Mouse (Mus musculus) lung, embryonic 15.5 days (tissue): ENCODE results near the gene Bak1. TPM values are rescaled to one million over a fixed set of nuclear protein-coding genes. Genes with fewer than 3 reads are reported as not detected.

Experiments
- ATAC-seq: fragments of 200-750 bp; cut with Nextera tagmentation; 2 replicates; pipeline ENCODE4 v1.8.0; 2017; ENCODE audit warnings: moderate number of reproducible peaks, borderline replicate concordance; ENCODE audit not compliant: low FRiP score, low TSS enrichment; ENCODE audit errors: extremely low read depth
- H3K27ac ChIP-seq: fragments of 300-500 bp; sonication (generic); 2 replicates; pipeline ENCODE4 v1.5.1; 2015; ENCODE audit warnings: moderate library complexity, mild to moderate bottlenecking, inconsistent platforms
- H3K27me3 ChIP-seq: fragments of 300-500 bp; sonication (generic); 2 replicates; pipeline ENCODE4 v1.6.1; 2015; ENCODE audit warnings: inconsistent platforms
- H3K36me3 ChIP-seq: fragments of 300-500 bp; sonication (generic); 2 replicates; pipeline ENCODE4 v1.6.1; 2015; ENCODE audit warnings: inconsistent platforms
- H3K4me1 ChIP-seq: fragments of 300-500 bp; sonication (generic); 2 replicates; pipeline ENCODE4 v1.6.1; 2015; ENCODE audit warnings: inconsistent platforms
- H3K4me2 ChIP-seq: fragments of 300-500 bp; sonication (generic); 2 replicates; pipeline ENCODE4 v1.6.1; 2015; ENCODE audit warnings: inconsistent platforms, mild to moderate bottlenecking, moderate library complexity
- H3K4me3 ChIP-seq: fragments of 300-500 bp; sonication (generic); 2 replicates; pipeline ENCODE4 v1.5.1; 2015; ENCODE audit warnings: mild to moderate bottlenecking, inconsistent platforms
- H3K9ac ChIP-seq: fragments of 300-500 bp; sonication (generic); 2 replicates; pipeline ENCODE4 v1.6.1; 2015; ENCODE audit warnings: inconsistent platforms
- H3K9me3 ChIP-seq: fragments of 300-500 bp; sonication (generic); 2 replicates; pipeline ENCODE4 v1.6.1; 2016; ENCODE audit warnings: inconsistent platforms
- WGBS: fragments of 180-500 bp; shearing (Covaris S2); methylation state at CpG from one replicate; pipeline ENCODE4 v1.1.7; 2015; 5-methylcytosine and 5-hydroxymethylcytosine counted together
- polyA plus RNA-seq: library from polyadenylated mRNA; unstranded; fragments of >200 nt; fragmentation: Nextera tagmentation; extraction: Ambion mirVana; gene quantifications from 2 replicates; pipeline ENCODE4 v1.2.1, GENCODE M21; 2015

Gene Bak1
- polyA plus RNA-seq, 1 experiment from 2014 or later = 5.2 TPM

GRCm38 (mm10) chr17:26975415-26975814, 53.4 kb downstream of the Bak1 start:
- Histone ChIP-seq H3K4me1 (peaks cover 39% of the 10 kb centered on the region), H3K27ac (no peak overlapping the region), H3K9ac (no peak overlapping the region), H3K9me3 (no peaks in the 10 kb centered on the region), H3K36me3 (peaks cover 46% of the 10 kb centered on the region), H3K4me3 (no peak overlapping the region), H3K4me2 (no peak overlapping the region), H3K27me3 (no peaks in the 10 kb centered on the region)
- ATAC-seq = no peak

DNA sequence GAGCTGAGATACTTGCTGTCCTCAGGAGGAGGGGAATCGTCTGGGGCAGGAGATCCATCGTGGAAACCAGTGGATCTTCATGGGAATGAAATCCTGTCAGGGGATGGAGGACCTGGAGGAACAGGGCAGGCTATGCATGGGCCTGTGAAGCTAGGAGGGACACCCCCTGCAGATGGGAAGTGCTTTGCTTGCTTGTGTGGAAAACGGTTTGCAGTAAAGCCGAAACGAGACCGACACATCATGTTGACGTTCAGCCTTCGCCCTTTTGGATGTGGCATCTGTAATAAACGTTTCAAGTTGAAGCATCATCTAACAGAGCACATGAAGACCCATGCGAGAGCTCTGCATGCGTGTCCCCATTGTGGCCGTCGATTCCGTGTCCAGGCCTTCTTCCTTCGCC, 54.3 kb downstream of the Bak1 start:
- Histone ChIP-seq H3K27me3 (no peaks in the 10 kb centered on the region), H3K27ac (no peak overlapping the region), H3K36me3 (peaks cover 45% of the 10 kb centered on the region), H3K4me3 (0 out of 2 replicates have a peak overlapping the region, but pooled peaks have one; percentile 3), H3K4me2 (peak overlapping the region; percentile 86), H3K9ac (no peak overlapping the region), H3K9me3 (no peaks in the 10 kb centered on the region), H3K4me1 (peaks cover 39% of the 10 kb centered on the region)
- WGBS = 90% methylated on average over 15 of the region's 15 CpGs
- ATAC-seq = no peak

- under 1% methylated on average over 74 of the region's 75 CpGs for WGBS
- H3K27ac ChIP-seq = peak within 1 kb of the TSS; percentile 94
- H3K36me3 ChIP-seq = peaks cover 31% of the 10 kb centered on the region
- peak within 1 kb of the TSS; percentile 86 for H3K4me2 ChIP-seq
- H3K4me1 ChIP-seq = peaks cover 39% of the 10 kb centered on the region
- H3K27me3 ChIP-seq = no peaks in the 10 kb centered on the region
- ATAC-seq = peak; percentile 99
- no peaks in the 10 kb centered on the region for H3K9me3 ChIP-seq
- peak within 1 kb of the TSS; percentile 97 for H3K4me3 ChIP-seq
- peak within 1 kb of the TSS; percentile 85 for H3K9ac ChIP-seq
Measured at GRCm38 (mm10) chr17:26972703-26973574, 55.9 kb downstream of the Bak1 start, which contains the start of gene Zbtb9. TSS of gene Zbtb9 (plus strand) at chr17:26973167.

DNA sequence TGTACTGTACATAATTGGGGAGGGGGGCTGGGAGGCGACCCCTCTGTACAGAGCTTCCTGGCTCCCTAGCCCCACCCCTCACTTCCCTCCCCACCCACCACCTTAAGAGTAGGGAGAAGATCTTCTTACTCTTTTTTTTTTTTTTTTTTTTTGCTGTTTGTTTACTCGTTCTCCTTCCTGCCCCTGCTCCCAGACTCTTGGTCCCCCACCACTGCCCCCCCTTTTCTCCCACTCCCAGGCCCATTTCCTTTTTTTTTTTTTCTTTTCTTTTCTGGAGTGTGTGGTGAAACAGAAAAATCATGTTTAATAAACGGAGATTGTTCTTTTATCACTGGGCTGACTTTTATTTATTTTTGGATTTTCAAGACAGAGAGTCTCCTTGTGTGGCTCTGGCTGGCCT, 56.7 kb downstream of the Bak1 start:
- Histone ChIP-seq H3K4me3 (peak overlapping the region; percentile 97), H3K4me1 (peaks cover 39% of the 10 kb centered on the region), H3K27me3 (no peaks in the 10 kb centered on the region), H3K9ac (peak overlapping the region; percentile 85), H3K9me3 (no peaks in the 10 kb centered on the region), H3K36me3 (peaks cover 26% of the 10 kb centered on the region), H3K27ac (peak overlapping the region; percentile 94), H3K4me2 (peak overlapping the region; percentile 86)
- ATAC-seq = no peak
- WGBS = 0% methylated on average over 3 of the region's 3 CpGs

GRCm38 (mm10) chr17:26971247-26971905, 57.4 kb downstream of the Bak1 start:
- H3K9ac ChIP-seq = peak overlapping the region; percentile 3; the same call in 1 of the 2 replicates
- H3K27me3 ChIP-seq = no peaks in the 10 kb centered on the region
- H3K4me3 ChIP-seq = peak overlapping the region; percentile 97
- peak overlapping the region; percentile 59; the same call in 1 of the 2 replicates for H3K27ac ChIP-seq
- no peaks in the 10 kb centered on the region for H3K9me3 ChIP-seq
- H3K4me1 ChIP-seq = peaks cover 39% of the 10 kb centered on the region
- peak overlapping the region; percentile 86 for H3K4me2 ChIP-seq
- 38% methylated on average over 7 of the region's 8 CpGs for WGBS
- ATAC-seq = no peak; the same call in 1 of the 2 replicates
- H3K36me3 ChIP-seq = peaks cover 26% of the 10 kb centered on the region

GRCm38 (mm10) chr17:26970221-26970620, 58.6 kb downstream of the Bak1 start:
- H3K4me2 ChIP-seq = no peak overlapping the region
- H3K27ac ChIP-seq = no peak overlapping the region
- WGBS = 63% methylated on average over 9 of the region's 12 CpGs
- H3K4me1 ChIP-seq = peaks cover 29% of the 10 kb centered on the region
- H3K27me3 ChIP-seq = no peaks in the 10 kb centered on the region
- no peak for ATAC-seq
- H3K4me3 ChIP-seq = no peak overlapping the region
- no peaks in the 10 kb centered on the region for H3K9me3 ChIP-seq
- no peak overlapping the region for H3K9ac ChIP-seq
- H3K36me3 ChIP-seq = peaks cover 19% of the 10 kb centered on the region

Other genes starting within 250 kb of the Bak1 start
- gene Bnip1, start 247.9 kb downstream of the Bak1 start, polyA plus RNA-seq = 49.7 and 51.4 TPM in 2 replicates
- 2.4 and 4.6 TPM in 2 replicates for gene Nkx2-5, start 184.0 kb downstream of the Bak1 start, polyA plus RNA-seq
- gene Kifc5b, start 111.9 kb downstream of the Bak1 start, polyA plus RNA-seq = 8.0 and 9.8 TPM in 2 replicates
- gene Phf1, start 96.0 kb downstream of the Bak1 start, polyA plus RNA-seq = 7.6 and 8.7 TPM in 2 replicates
- gene Cuta, start 89.4 kb downstream of the Bak1 start, polyA plus RNA-seq = 182 and 184 TPM in 2 replicates
- 1.5 and 2.1 TPM in 2 replicates for gene Syngap1, start 87.8 kb downstream of the Bak1 start, polyA plus RNA-seq
- 16.3 and 16.9 TPM in 2 replicates for gene Zbtb9, start 55.8 kb downstream of the Bak1 start, polyA plus RNA-seq
- gene Itpr3, start 28.3 kb upstream of the Bak1 start, polyA plus RNA-seq = 4.7 and 4.9 TPM in 2 replicates
- 257 and 276 TPM in 2 replicates for gene Uqcc2, start 104.9 kb upstream of the Bak1 start, polyA plus RNA-seq
- 0.07 and 0.11 TPM in 2 replicates for gene Ip6k3, start 138.8 kb upstream of the Bak1 start, polyA plus RNA-seq
- 16.1 and 17.2 TPM in 2 replicates for gene Lemd2, start 175.5 kb upstream of the Bak1 start, polyA plus RNA-seq